Mouse (Mus musculus) heart, embryonic 13.5 days (tissue): ENCODE measurements around the gene Chd5. TPM values are rescaled to one million over a fixed set of nuclear protein-coding genes. Genes with fewer than 3 reads are reported as not detected.
A peak's percentile ranks its signal among the peaks of the same experiment; 100 is the strongest.

Experiments used
- ATAC-seq: fragments of 200-750 bp; cut with Nextera tagmentation; 2 replicates; pipeline ENCODE4 v1.8.0; 2017; ENCODE audit warnings: moderate TSS enrichment; ENCODE audit not compliant: insufficient number of reproducible peaks, low FRiP score, low TSS enrichment; ENCODE audit errors: extremely low read depth
- H3K27ac ChIP-seq: fragments of 300-500 bp; sonication (generic); replicated peaks from 2 replicates; pipeline ENCODE4 v1.5.1; 2015; ENCODE audit warnings: moderate library complexity, mild to moderate bottlenecking, inconsistent platforms
- H3K27me3 ChIP-seq: fragments of 300-500 bp; sonication (generic); replicated peaks from 2 replicates; pipeline ENCODE4 v1.6.1; 2015; ENCODE audit warnings: mild to moderate bottlenecking, inconsistent platforms
- H3K36me3 ChIP-seq: fragments of 300-500 bp; sonication (generic); 2 replicates; pipeline ENCODE4 v1.6.1; 2015; ENCODE audit warnings: mild to moderate bottlenecking, inconsistent platforms
- H3K4me1 ChIP-seq: fragments of 300-500 bp; sonication (generic); 2 replicates; pipeline ENCODE4 v1.6.1; 2015; ENCODE audit warnings: inconsistent platforms
- H3K4me2 ChIP-seq: fragments of 300-500 bp; sonication (generic); 2 replicates; pipeline ENCODE4 v1.6.1; 2015; ENCODE audit warnings: inconsistent platforms, mild to moderate bottlenecking, moderate library complexity
- H3K4me3 ChIP-seq: fragments of 300-500 bp; sonication (generic); 2 replicates; pipeline ENCODE4 v1.5.1; 2015; ENCODE audit warnings: moderate library complexity, mild to moderate bottlenecking, inconsistent platforms
- H3K9ac ChIP-seq: fragments of 300-500 bp; sonication (generic); 2 replicates; pipeline ENCODE4 v1.6.1; 2015; ENCODE audit warnings: inconsistent platforms, mild to moderate bottlenecking, moderate library complexity
- H3K9me3 ChIP-seq: fragments of 300-500 bp; sonication (generic); 2 replicates; pipeline ENCODE4 v1.6.1; 2016; ENCODE audit warnings: inconsistent platforms
- WGBS: fragments of 180-500 bp; shearing (Covaris S2); methylation state at CpG from one replicate; pipeline ENCODE4 v1.1.7; 2015; ENCODE audit warnings: mixed read lengths; 5-methylcytosine and 5-hydroxymethylcytosine counted together
- polyA plus RNA-seq: library from polyadenylated mRNA; unstranded; fragments of >200 nt; fragmentation: Nextera tagmentation; extraction: Ambion mirVana; gene quantifications from 2 replicates; pipeline ENCODE4 v1.2.1, GENCODE M21; 2015

Chd5 gene
- polyA plus RNA-seq, 1 experiment from 2014 or later, result 0.09 TPM

- no peaks in the 10 kb centered on the region for H3K9me3 ChIP-seq
- H3K4me2 ChIP-seq, result peak within 1 kb of the TSS; percentile 80
- peak within 1 kb of the TSS; percentile 98 for H3K27ac ChIP-seq
- peaks cover 38% of the 10 kb centered on the region for H3K27me3 ChIP-seq
- peak within 1 kb of the TSS; percentile 56 for H3K4me3 ChIP-seq
- peak within 1 kb of the TSS; percentile 81 for H3K9ac ChIP-seq
- 3% methylated on average over 26 of the region's 26 CpGs for WGBS
- peak; percentile 32; the same call in 1 of the 2 replicates for ATAC-seq
- peaks cover 42% of the 10 kb centered on the region for H3K4me1 ChIP-seq
- no peaks in the 10 kb centered on the region for H3K36me3 ChIP-seq
These were observed 19.8 kb upstream of the Chd5 start, which contains the start of gene Rnf207 for GRCm38 (mm10) chr4:152318517-152319234. TSS of gene Rnf207 (minus strand) at chr4:152318993.

GRCm38 (mm10) chr4:152321464-152321863, 17.0 kb upstream of the Chd5 start:
- Histone ChIP-seq H3K4me2 (no peak overlapping the region), H3K4me1 (peaks cover 21% of the 10 kb centered on the region), H3K27ac (no peak overlapping the region), H3K9ac (0 out of 2 replicates have a peak overlapping the region, but pooled peaks have one; percentile 10), H3K4me3 (no peak overlapping the region), H3K9me3 (no peaks in the 10 kb centered on the region), H3K27me3 (peaks cover 10% of the 10 kb centered on the region), H3K36me3 (no peaks in the 10 kb centered on the region)
- no peak for ATAC-seq
- WGBS, result 49% methylated on average over 5 of the region's 5 CpGs

- no peak for ATAC-seq
- Histone ChIP-seq H3K9me3 (no peaks in the 10 kb centered on the region), H3K27ac (peak overlapping the region; percentile 43; the same call in 1 of the 2 replicates), H3K9ac (peak overlapping the region; percentile 95), H3K4me2 (peak overlapping the region; percentile 83), H3K27me3 (no peaks in the 10 kb centered on the region), H3K36me3 (peaks cover 26% of the 10 kb centered on the region), H3K4me3 (peak overlapping the region; percentile 81), H3K4me1 (peaks cover 14% of the 10 kb centered on the region)
- 44% methylated on average over 16 of the region's 16 CpGs for WGBS
These were observed 13.5 kb upstream of the Chd5 start for GRCm38 (mm10) chr4:152324641-152325562.

- under 1% methylated on average over 70 of the region's 70 CpGs for WGBS
- Histone ChIP-seq H3K4me1 (peaks cover 14% of the 10 kb centered on the region), H3K4me2 (peak within 1 kb of the TSS; percentile 83), H3K27ac (peak within 1 kb of the TSS; percentile 69), H3K36me3 (peaks cover 34% of the 10 kb centered on the region), H3K9ac (peak within 1 kb of the TSS; percentile 95), H3K9me3 (no peaks in the 10 kb centered on the region), H3K4me3 (peak within 1 kb of the TSS; percentile 81), H3K27me3 (no peaks in the 10 kb centered on the region)
- peak; percentile 90 for ATAC-seq
These were observed 12.7 kb upstream of the Chd5 start, which contains the start of gene Rpl22 for GRCm38 (mm10) chr4:152325574-152326411. TSS of gene Rpl22 (plus strand) at chr4:152325742.

GRCm38 (mm10) chr4:152326543-152326942, 11.9 kb upstream of the Chd5 start:
- Histone ChIP-seq H3K4me3 (peak overlapping the region; percentile 81), H3K27ac (no peak overlapping the region), H3K4me1 (peaks cover 14% of the 10 kb centered on the region), H3K4me2 (peak overlapping the region; percentile 83), H3K27me3 (no peaks in the 10 kb centered on the region), H3K9me3 (no peaks in the 10 kb centered on the region), H3K36me3 (peaks cover 42% of the 10 kb centered on the region), H3K9ac (peak overlapping the region; percentile 95)
- ATAC-seq, result no peak
- 2% methylated on average over 11 of the region's 11 CpGs for WGBS

GRCm38 (mm10) chr4:152328691-152329090, 9.8 kb upstream of the Chd5 start:
- peaks cover 14% of the 10 kb centered on the region for H3K4me1 ChIP-seq
- WGBS, result 80% methylated on average over 6 of the region's 6 CpGs
- no peak overlapping the region for H3K9ac ChIP-seq
- no peak overlapping the region for H3K27ac ChIP-seq
- H3K27me3 ChIP-seq, result no peaks in the 10 kb centered on the region
- no peaks in the 10 kb centered on the region for H3K9me3 ChIP-seq
- no peak overlapping the region for H3K4me2 ChIP-seq
- ATAC-seq, result no peak
- peaks cover 63% of the 10 kb centered on the region for H3K36me3 ChIP-seq
- H3K4me3 ChIP-seq, result no peak overlapping the region

GRCm38 (mm10) chr4:152332952-152333351, 5.5 kb upstream of the Chd5 start:
- no peaks in the 10 kb centered on the region for H3K9me3 ChIP-seq
- no peak overlapping the region for H3K4me3 ChIP-seq
- WGBS, result 30% methylated on average over 2 of the region's 2 CpGs
- peak; percentile 61; the same call in 1 of the 2 replicates for ATAC-seq
- no peak overlapping the region for H3K4me2 ChIP-seq
- H3K36me3 ChIP-seq, result peaks cover 81% of the 10 kb centered on the region
- no peak overlapping the region for H3K27ac ChIP-seq
- H3K27me3 ChIP-seq, result peaks cover 22% of the 10 kb centered on the region
- no peak overlapping the region for H3K9ac ChIP-seq
- H3K4me1 ChIP-seq, result no peaks in the 10 kb centered on the region; the same call in 1 of the 2 replicates

GRCm38 (mm10) chr4:152333587-152333986, 4.9 kb upstream of the Chd5 start:
- no peak overlapping the region for H3K4me3 ChIP-seq
- no peak for ATAC-seq
- H3K4me2 ChIP-seq, result no peak overlapping the region
- 93% methylated on average over 12 of the region's 12 CpGs for WGBS
- peaks cover 29% of the 10 kb centered on the region for H3K27me3 ChIP-seq
- H3K9ac ChIP-seq, result no peak overlapping the region
- H3K36me3 ChIP-seq, result peaks cover 74% of the 10 kb centered on the region
- no peak overlapping the region for H3K27ac ChIP-seq
- peaks cover 5% of the 10 kb centered on the region; the same call in 1 of the 2 replicates for H3K4me1 ChIP-seq
- no peaks in the 10 kb centered on the region for H3K9me3 ChIP-seq

GRCm38 (mm10) chr4:152337772-152338171, 679 bp upstream of the Chd5 start:
- Histone ChIP-seq H3K27ac (no peak overlapping the region), H3K4me1 (peaks cover 16% of the 10 kb centered on the region), H3K9ac (no peak overlapping the region), H3K27me3 (peaks cover 70% of the 10 kb centered on the region), H3K9me3 (no peaks in the 10 kb centered on the region), H3K4me2 (no peak overlapping the region), H3K4me3 (no peak overlapping the region), H3K36me3 (peaks cover 32% of the 10 kb centered on the region)
- no peak for ATAC-seq
- WGBS, result 26% methylated on average over 6 of the region's 6 CpGs

GRCm38 (mm10) chr4:152339293-152339790, 891 bp downstream of the Chd5 start:
- peak overlapping the region; percentile 77 for H3K9ac ChIP-seq
- no peak overlapping the region for H3K27ac ChIP-seq
- H3K4me3 ChIP-seq, result peak overlapping the region; percentile 62
- WGBS, result 3% methylated on average over 19 of the region's 26 CpGs
- peaks cover 16% of the 10 kb centered on the region for H3K4me1 ChIP-seq
- H3K27me3 ChIP-seq, result peaks cover 86% of the 10 kb centered on the region
- H3K9me3 ChIP-seq, result no peaks in the 10 kb centered on the region
- ATAC-seq, result no peak
- H3K36me3 ChIP-seq, result peaks cover 17% of the 10 kb centered on the region
- peak overlapping the region; percentile 97 for H3K4me2 ChIP-seq
